Mouse (Mus musculus) thymus, adult 2 months (tissue): ENCODE measurements around the gene Camk2d.

Source experiments
- CTCF ChIP-seq: fragments of 200-500 bp; IDR thresholded peaks from 2 replicates; pipeline ENCODE4 v1.5.1; 2012; ENCODE audit warnings: mild to moderate bottlenecking, control low read depth, low read length, moderate library complexity, borderline replicate concordance; ENCODE audit not compliant: control insufficient read depth, poor library complexity, insufficient read depth; ENCODE audit errors: extremely low read depth
- POLR2A ChIP-seq: fragments of 200-500 bp; IDR thresholded peaks from 2 replicates; pipeline ENCODE4 v1.6.1; 2012; ENCODE audit warnings: mild to moderate bottlenecking, low read length, control low read depth, moderate library complexity; ENCODE audit not compliant: control insufficient read depth, poor library complexity, insufficient read depth; ENCODE audit errors: extremely low read depth

- TF ChIP-seq CTCF (no peak), POLR2A (no peak)
Observed at GRCm38 (mm10) chr3:126776001-126776400, 179.9 kb downstream of the Camk2d start.
